Mouse (Mus musculus) neutrophil, adult 59 days (primary cell): ENCODE data around the gene Spint2. TPM values are rescaled to one million over a fixed set of nuclear protein-coding genes. Genes with fewer than 3 reads are reported as not detected.

Experiments used
- total RNA-seq, 2 experiments: library from RNA; stranded (reverse); gene quantifications; 1 replicate in 1 of 2; 2 replicates in 1 of 2; pipeline ENCODE4 v1.2.4; 2023

The Spint2 gene
- 10 to 100 TPM; 18.2 to 22.9 TPM for total RNA-seq

GRCm38 (mm10) chr7:29281201-29282073 lies at the start of gene Spint2:
Gene Spint2 (minus strand): TSS chr7:29281912.

DNA sequence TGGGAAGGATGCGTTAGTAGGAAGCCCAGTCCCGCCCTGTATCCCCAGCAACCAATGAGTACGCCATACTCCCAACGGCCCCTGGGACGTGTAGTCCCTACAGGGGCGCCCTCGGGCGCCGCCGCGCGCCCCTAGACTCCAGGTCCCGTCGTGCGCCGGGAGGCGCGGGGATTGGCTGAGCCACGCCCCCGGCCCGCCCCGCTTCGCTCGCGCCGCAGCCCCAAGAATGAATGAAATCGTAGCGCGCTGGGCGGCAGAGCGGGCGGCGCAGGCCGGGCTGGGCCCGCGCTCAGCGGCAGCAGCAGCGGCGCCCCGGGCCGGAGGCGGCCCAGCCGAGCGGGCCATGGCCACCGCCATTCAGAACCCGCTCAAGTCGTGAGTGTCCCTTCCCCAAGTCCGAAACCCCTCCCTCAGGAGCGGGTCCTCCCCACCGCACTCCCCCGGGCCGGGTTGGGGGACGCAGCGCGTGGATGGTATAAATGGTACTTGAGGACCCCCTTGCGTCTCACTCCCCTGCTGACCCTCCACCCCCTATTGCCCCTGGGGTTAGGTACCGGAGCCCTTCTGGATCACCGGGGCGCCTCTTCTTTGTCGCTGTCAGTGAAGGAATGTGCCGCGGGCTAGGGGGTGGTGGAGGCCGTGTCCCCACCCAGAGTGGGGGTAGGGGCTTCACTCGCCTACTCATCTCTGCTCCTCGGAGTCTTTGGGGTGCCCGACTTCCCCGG lies 22.2 kb upstream of the Spint2 start, which contains the start of gene Dpf1:
Dpf1 (plus strand) TSS at position 214 of the 725 bp plus-strand sequence.

GRCm38 (mm10) chr7:29288942-29289638 lies 7.4 kb upstream of the Spint2 start, which contains the start of gene Ppp1r14a:
Gene Ppp1r14a (plus strand): TSS chr7:29289308.

DNA sequence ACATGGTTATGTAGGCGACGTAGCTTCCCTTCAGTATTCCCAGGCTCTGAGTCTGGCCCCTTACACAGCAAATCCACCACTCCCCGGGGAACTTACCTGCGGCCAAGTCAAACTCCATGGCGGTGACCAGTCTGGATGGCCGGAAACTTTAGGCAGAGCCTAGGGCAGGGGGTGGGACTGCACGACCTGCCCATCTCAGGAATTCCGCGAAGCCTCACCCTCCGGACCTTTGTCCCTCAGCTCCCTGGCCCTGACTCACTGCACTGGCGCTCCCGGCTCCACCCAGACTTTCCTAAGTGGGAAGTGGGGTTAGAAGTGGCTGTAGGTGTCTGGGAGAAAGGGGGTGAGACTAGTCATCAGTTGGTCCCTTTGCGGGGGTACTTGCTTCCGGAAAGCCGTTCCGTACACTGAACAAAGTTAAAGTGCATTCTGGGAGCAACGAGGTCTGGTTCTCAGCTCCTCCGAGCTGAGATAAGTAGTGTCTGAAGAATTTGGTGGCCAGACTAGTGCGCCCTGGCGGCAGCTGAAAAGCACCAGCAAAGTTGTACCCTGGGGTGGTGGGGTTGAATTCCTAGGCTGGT lies 33.4 kb downstream of the Spint2 start, which contains the start of gene 2200002D01Rik:
2200002D01Rik (minus strand) TSS at position 206 of the 581 bp plus-strand sequence.

DNA sequence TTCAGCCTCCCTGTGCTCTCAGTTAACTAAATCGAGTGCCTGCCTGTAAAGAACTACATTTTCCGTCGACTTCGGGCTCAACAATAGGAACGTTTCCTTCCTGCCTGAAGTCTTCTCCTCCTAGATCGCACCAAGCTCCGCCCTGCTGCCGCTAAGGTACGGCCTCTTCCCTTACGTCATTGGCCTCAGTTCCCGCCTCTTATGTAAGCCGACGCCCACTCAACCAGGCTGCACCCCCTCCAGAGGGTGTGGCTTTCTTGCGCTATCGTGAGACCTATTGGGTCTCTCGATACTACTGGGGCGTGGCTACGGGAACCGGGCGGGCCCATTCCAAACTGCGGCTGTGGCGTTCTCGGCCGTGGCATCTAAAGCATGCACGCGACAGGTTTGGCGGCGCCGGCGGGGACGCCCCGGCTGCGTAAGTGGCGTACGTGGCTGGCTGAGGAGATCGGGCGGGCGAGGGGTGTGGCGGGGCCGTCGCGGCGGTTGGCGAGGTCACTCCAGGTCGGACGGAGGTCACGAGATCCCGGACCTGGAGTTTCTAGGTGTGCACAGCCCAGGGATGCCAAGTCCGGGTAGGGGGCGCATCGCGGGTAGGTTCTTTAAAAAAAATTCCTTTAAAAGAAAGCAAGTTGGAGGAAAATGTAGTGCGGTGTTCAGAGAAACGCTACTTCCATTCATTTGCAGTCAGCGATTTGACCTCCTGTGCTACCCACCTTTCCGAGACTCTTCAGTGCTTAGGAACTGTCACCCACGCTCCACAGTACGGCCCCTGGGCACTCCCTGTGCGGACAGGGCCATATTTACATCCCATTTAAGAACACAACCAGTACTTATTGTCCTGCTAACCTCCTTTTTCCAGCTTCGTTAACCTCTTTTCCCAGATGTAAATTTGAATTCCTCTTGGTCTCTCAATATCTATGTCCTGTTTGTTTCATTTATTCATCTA lies 43.4 kb downstream of the Spint2 start, which contains the start of gene Yif1b:
Yif1b (plus strand) TSS at position 311 of the 949 bp plus-strand sequence.

GRCm38 (mm10) chr7:29232247-29233013 lies 49.3 kb downstream of the Spint2 start, which contains the start of gene Kcnk6:
Gene Kcnk6 (minus strand): TSS chr7:29232515.

DNA sequence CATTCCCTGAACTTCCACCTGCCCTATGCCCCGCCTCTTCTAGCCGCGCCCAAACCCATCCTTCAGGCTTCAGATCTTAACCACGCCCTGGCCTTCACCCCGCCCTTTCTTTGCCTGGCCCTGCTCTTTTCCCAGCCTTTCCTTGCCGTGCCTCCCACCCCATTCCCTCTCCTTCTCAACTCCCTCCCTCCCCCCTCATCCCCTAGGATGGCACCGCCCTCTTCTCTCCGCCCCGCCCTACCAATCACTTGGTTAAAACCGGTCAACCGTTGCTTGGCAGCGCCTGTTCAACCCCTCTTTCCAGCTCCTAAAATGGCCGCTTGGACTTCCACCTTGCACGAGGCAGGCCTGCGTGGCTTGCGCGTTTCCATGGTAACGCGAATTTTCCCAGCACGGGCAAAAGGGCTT lies 68.0 kb downstream of the Spint2 start, which contains the start of gene Catsperg1:
Catsperg1 (minus strand) TSS at position 361 of the 408 bp plus-strand sequence.

Other genes starting within 250 kb of the Spint2 start
- under 1 TPM; 0.09 to 0.18 TPM for gene Ryr1, start 156.7 kb downstream of the Spint2 start, total RNA-seq
- 100 to 1,000 TPM; 301 to 302 TPM for gene Rasgrp4, start 147.1 kb downstream of the Spint2 start, total RNA-seq
- gene Fam98c, start 125.7 kb downstream of the Spint2 start, total RNA-seq, result 10 to 100 TPM; 14.3 to 19.2 TPM
- under 1 TPM; 0.37 to 0.40 TPM for gene Ggn, start 111.7 kb downstream of the Spint2 start, total RNA-seq
- 1 to 10 TPM; 1.6 to 2.1 TPM for gene Spred3, start 111.5 kb downstream of the Spint2 start, total RNA-seq
- 100 to 1,000 TPM; 160 to 185 TPM for gene Psmd8, start 101.2 kb downstream of the Spint2 start, total RNA-seq
- gene Catsperg1, start 67.9 kb downstream of the Spint2 start, total RNA-seq, result 1 to 10 TPM; 1.7 to 2.5 TPM
- 1 to 10 TPM; 7.3 to 7.5 TPM for gene Kcnk6, start 49.4 kb downstream of the Spint2 start, total RNA-seq
- gene Yif1b, start 43.6 kb downstream of the Spint2 start, total RNA-seq, result 10 to 100 TPM; 17.8 to 19.2 TPM
- gene 2200002D01Rik, start 33.4 kb downstream of the Spint2 start, total RNA-seq, result not detected
- not detected for gene Ppp1r14a, start 7.4 kb upstream of the Spint2 start, total RNA-seq
- gene Dpf1, start 22.0 kb upstream of the Spint2 start, total RNA-seq, result not detected
- gene Sipa1l3, start 236.7 kb upstream of the Spint2 start, total RNA-seq, result 10 to 100 TPM; 30.9 to 37.8 TPM